Mouse (Mus musculus) heart, embryonic 16.5 days (tissue): ENCODE data around the gene AI661453. TPM values are rescaled to one million over a fixed set of nuclear protein-coding genes. Genes with fewer than 3 reads are reported as not detected.
A peak's percentile ranks its signal among the peaks of the same experiment; 100 is the strongest.

Experiments
- ATAC-seq: fragments of 200-750 bp; cut with Nextera tagmentation; replicated peaks from 2 replicates; pipeline ENCODE4 v1.8.0; 2017; ENCODE audit warnings: moderate number of reproducible peaks; ENCODE audit not compliant: insufficient read depth, low FRiP score; ENCODE audit errors: extremely low read depth
- H3K27ac ChIP-seq: fragments of 300-500 bp; sonication (generic); 2 replicates; pipeline ENCODE4 v1.5.1; 2014; ENCODE audit warnings: mild to moderate bottlenecking, low read length, control low read depth, moderate library complexity
- H3K27me3 ChIP-seq: fragments of 300-500 bp; sonication (generic); 2 replicates; pipeline ENCODE4 v1.6.1; 2014; ENCODE audit warnings: low read length, mixed read lengths; ENCODE audit not compliant: control insufficient read depth, insufficient read depth
- H3K36me3 ChIP-seq: fragments of 300-500 bp; sonication (generic); 2 replicates; pipeline ENCODE4 v1.6.1; 2014; ENCODE audit not compliant: control insufficient read depth, insufficient read depth
- H3K4me1 ChIP-seq: fragments of 300-500 bp; sonication (generic); 2 replicates; pipeline ENCODE4 v1.6.1; 2014; ENCODE audit warnings: low read length, mixed read lengths; ENCODE audit not compliant: control insufficient read depth, insufficient read depth
- H3K4me2 ChIP-seq: fragments of 300-500 bp; sonication (generic); 2 replicates; pipeline ENCODE4 v1.6.1; 2014; ENCODE audit warnings: low read depth, mild to moderate bottlenecking, control low read depth, low read length
- H3K4me3 ChIP-seq: fragments of 300-500 bp; sonication (generic); 2 replicates; pipeline ENCODE4 v1.5.1; 2014; ENCODE audit warnings: mild to moderate bottlenecking, control low read depth, low read length
- H3K9ac ChIP-seq: fragments of 300-500 bp; sonication (generic); 2 replicates; pipeline ENCODE4 v1.6.1; 2014; ENCODE audit warnings: low read length, control low read depth
- H3K9me3 ChIP-seq: fragments of 300-500 bp; sonication (generic); replicated peaks from 2 replicates; pipeline ENCODE4 v1.6.1; 2016; ENCODE audit warnings: low read length; ENCODE audit not compliant: control insufficient read depth
- WGBS: fragments of 180-500 bp; shearing (Covaris S2); extraction: QIAGEN DNeasy Blood & Tissue Kit; methylation state at CpG from one replicate; pipeline ENCODE4 v1.1.7; 2014; 5-methylcytosine and 5-hydroxymethylcytosine counted together
- polyA plus RNA-seq: library from polyadenylated mRNA; unstranded; fragments of >200 nt; fragmentation: Nextera tagmentation; extraction: Ambion mirVana; gene quantifications from 2 replicates; pipeline ENCODE4 v1.2.1, GENCODE M21; 2015

Gene AI661453
- polyA plus RNA-seq: 0.77 and 0.92 TPM in 2 replicates

GRCm38 (mm10) chr17:47436156-47436906, at the start of gene AI661453:
Gene AI661453, plus strand, starts transcription at chr17:47436615.
- Histone ChIP-seq H3K36me3 (no peaks in the 10 kb centered on the region), H3K27ac (no peak within 1 kb of the TSS), H3K9me3 (no peaks in the 10 kb centered on the region), H3K9ac (peak within 1 kb of the TSS; percentile 80), H3K4me2 (peak within 1 kb of the TSS; percentile 93), H3K4me1 (peaks cover 19% of the 10 kb centered on the region), H3K4me3 (peak within 1 kb of the TSS; percentile 66), H3K27me3 (no peaks in the 10 kb centered on the region)
- ATAC-seq: peak; percentile 50; the same call in 1 of the 2 replicates
- WGBS: 1% methylated on average over 45 of the region's 45 CpGs

GRCm38 (mm10) chr17:47386649-47387048, 49.8 kb upstream of the AI661453 start:
- Histone ChIP-seq H3K27ac (no peak overlapping the region), H3K4me3 (no peak overlapping the region), H3K27me3 (no peaks in the 10 kb centered on the region; the same call in 1 of the 2 replicates), H3K4me1 (no peaks in the 10 kb centered on the region), H3K4me2 (no peak overlapping the region), H3K9me3 (peaks cover 5% of the 10 kb centered on the region; the same call in 1 of the 2 replicates), H3K36me3 (0 out of 2 replicates have a peak, but pooled peaks cover 3% of the 10 kb centered on the region), H3K9ac (no peak overlapping the region)
- ATAC-seq: no peak
- 58% methylated on average over 4 of the region's 4 CpGs for WGBS

GRCm38 (mm10) chr17:47394223-47394869, 42.1 kb upstream of the AI661453 start:
- Histone ChIP-seq H3K4me3 (peak overlapping the region; percentile 46), H3K9me3 (no peaks in the 10 kb centered on the region), H3K4me1 (peaks cover 6% of the 10 kb centered on the region; the same call in 1 of the 2 replicates), H3K27me3 (peaks cover 5% of the 10 kb centered on the region), H3K27ac (no peak overlapping the region), H3K9ac (no peak overlapping the region), H3K4me2 (peak overlapping the region; percentile 64), H3K36me3 (no peaks in the 10 kb centered on the region)
- WGBS: 19% methylated on average over 24 of the region's 24 CpGs
- 0 out of 2 replicates have a peak, but pooled peaks have one; percentile 21 for ATAC-seq

GRCm38 (mm10) chr17:47395376-47395913, 41.0 kb upstream of the AI661453 start:
- ATAC-seq: peak; percentile 70
- Histone ChIP-seq H3K27ac (no peak overlapping the region), H3K4me3 (peak overlapping the region; percentile 46), H3K36me3 (no peaks in the 10 kb centered on the region), H3K4me1 (peaks cover 6% of the 10 kb centered on the region; the same call in 1 of the 2 replicates), H3K4me2 (peak overlapping the region; percentile 64), H3K9me3 (no peaks in the 10 kb centered on the region), H3K9ac (peak overlapping the region; percentile 15; the same call in 1 of the 2 replicates), H3K27me3 (peaks cover 6% of the 10 kb centered on the region)
- whole genome bisulfite sequencing: 3% methylated on average over 19 of the region's 20 CpGs

GRCm38 (mm10) chr17:47399091-47399490, 37.3 kb upstream of the AI661453 start:
- no peak overlapping the region for H3K27ac ChIP-seq
- H3K4me3 ChIP-seq: no peak overlapping the region
- no peak overlapping the region for H3K4me2 ChIP-seq
- H3K9me3 ChIP-seq: no peaks in the 10 kb centered on the region
- H3K9ac ChIP-seq: no peak overlapping the region
- H3K27me3 ChIP-seq: peaks cover 8% of the 10 kb centered on the region; the same call in 1 of the 2 replicates
- no peak for ATAC-seq
- H3K36me3 ChIP-seq: no peaks in the 10 kb centered on the region
- WGBS: 76% methylated on average over 8 of the region's 8 CpGs
- peaks cover 6% of the 10 kb centered on the region; the same call in 1 of the 2 replicates for H3K4me1 ChIP-seq

- ATAC-seq: no peak
- Histone ChIP-seq H3K27me3 (peaks cover 8% of the 10 kb centered on the region; the same call in 1 of the 2 replicates), H3K4me1 (no peaks in the 10 kb centered on the region), H3K9me3 (no peaks in the 10 kb centered on the region), H3K4me2 (no peak within 1 kb of the TSS), H3K4me3 (no peak within 1 kb of the TSS), H3K9ac (no peak within 1 kb of the TSS), H3K36me3 (no peaks in the 10 kb centered on the region), H3K27ac (no peak within 1 kb of the TSS)
- WGBS: 59% methylated on average over 10 of the region's 10 CpGs
Observed at GRCm38 (mm10) chr17:47400451-47400850, 36.0 kb upstream of the AI661453 start, which contains the start of gene Guca1a. Gene Guca1a, minus strand, starts transcription at chr17:47400584.

- Histone ChIP-seq H3K36me3 (no peaks in the 10 kb centered on the region), H3K4me2 (no peak overlapping the region), H3K27ac (no peak overlapping the region), H3K4me1 (0 out of 2 replicates have a peak, but pooled peaks cover 2% of the 10 kb centered on the region), H3K9me3 (no peaks in the 10 kb centered on the region), H3K27me3 (peaks cover 30% of the 10 kb centered on the region), H3K9ac (no peak overlapping the region), H3K4me3 (no peak overlapping the region)
- 59% methylated on average over 10 of the region's 10 CpGs for WGBS
- ATAC-seq: no peak
Observed at GRCm38 (mm10) chr17:47407717-47408557, 28.5 kb upstream of the AI661453 start.

- Histone ChIP-seq H3K27me3 (peaks cover 35% of the 10 kb centered on the region), H3K9me3 (no peaks in the 10 kb centered on the region), H3K4me3 (no peak overlapping the region), H3K4me2 (no peak overlapping the region), H3K36me3 (no peaks in the 10 kb centered on the region), H3K9ac (no peak overlapping the region), H3K4me1 (0 out of 2 replicates have a peak, but pooled peaks cover 2% of the 10 kb centered on the region), H3K27ac (no peak overlapping the region)
- WGBS: 20% methylated on average over 8 of the region's 8 CpGs
- ATAC-seq: peak; percentile 41; the same call in 1 of the 2 replicates
Observed at GRCm38 (mm10) chr17:47408558-47408898, 27.9 kb upstream of the AI661453 start.
